Mouse (Mus musculus) heart, adult 2 months (tissue): ENCODE measurements around the gene Fam187b.

Experiments used
- CTCF ChIP-seq: fragments of 200-600 bp; IDR thresholded peaks from 2 replicates; pipeline ENCODE4 v1.8.1; 2022; ENCODE audit warnings: antibody characterized with exemption, mild to moderate bottlenecking, moderate library complexity
- EP300 ChIP-seq: fragments of 200-500 bp; IDR thresholded peaks from 2 replicates; pipeline ENCODE4 v1.6.1; 2011; ENCODE audit warnings: low read depth, low read length, control low read depth; ENCODE audit not compliant: insufficient read depth
- POLR2A ChIP-seq: fragments of 200-500 bp; IDR thresholded peaks from 2 replicates; pipeline ENCODE4 v1.6.1; 2011; ENCODE audit warnings: mild to moderate bottlenecking, low read depth, low read length, control low read depth; ENCODE audit not compliant: insufficient read depth

- TF ChIP-seq POLR2A (no peak), CTCF (no peak), EP300 (no peak)
These were observed 20.4 kb downstream of the Fam187b start for GRCm38 (mm10) chr7:30993986-30994385.
